Mouse (Mus musculus): ENCODE results near the gene Gm49368.

GRCm38 (mm10) chr7:128056917-128057444 is 5.5 kb upstream of the Gm49368 start:
- no peak for TF ChIP-seq GATA1 (IDR thresholded peaks at IDR 0.05; ENCODE audit: low read depth, low read length)
- no peak for TF ChIP-seq MEF2A (IDR thresholded peaks at IDR 0.05; ENCODE audit: extremely low read depth, insufficient replicate concordance, low read depth, low read length, poor library complexity, severe bottlenecking)
- no peak for TF ChIP-seq USF1 (IDR thresholded peaks at IDR 0.05; ENCODE audit: low read depth, low read length)
- no peak for TF ChIP-seq EP300 (IDR thresholded peaks at IDR 0.05; ENCODE audit: low read depth in 1 of 2, low read length in 2 of 2)
